Mouse (Mus musculus) heart, postnatal 25 days (tissue): ENCODE measurements around the gene Polm. TPM values are rescaled to one million over a fixed set of nuclear protein-coding genes. Genes with fewer than 3 reads are reported as not detected.

ENCODE experiments used
- DNase-seq: peaks from one replicate; pipeline ENCODE4 v3.0.0; 2022; ENCODE audit warnings: low spot score
- intact Hi-C: fragments of 180-260 bp; cut with DNase I; formaldehyde crosslinking; loops from one replicate; pipeline ENCODE4 v1.15.1; 2025
- total RNA-seq, 2 experiments: library from RNA; stranded (reverse); gene quantifications; 2 replicates each; pipeline ENCODE4 v1.2.3; 2021

Gene Polm
- total RNA-seq = 1 to 10 TPM; 3.0 to 3.6 TPM

DNA sequence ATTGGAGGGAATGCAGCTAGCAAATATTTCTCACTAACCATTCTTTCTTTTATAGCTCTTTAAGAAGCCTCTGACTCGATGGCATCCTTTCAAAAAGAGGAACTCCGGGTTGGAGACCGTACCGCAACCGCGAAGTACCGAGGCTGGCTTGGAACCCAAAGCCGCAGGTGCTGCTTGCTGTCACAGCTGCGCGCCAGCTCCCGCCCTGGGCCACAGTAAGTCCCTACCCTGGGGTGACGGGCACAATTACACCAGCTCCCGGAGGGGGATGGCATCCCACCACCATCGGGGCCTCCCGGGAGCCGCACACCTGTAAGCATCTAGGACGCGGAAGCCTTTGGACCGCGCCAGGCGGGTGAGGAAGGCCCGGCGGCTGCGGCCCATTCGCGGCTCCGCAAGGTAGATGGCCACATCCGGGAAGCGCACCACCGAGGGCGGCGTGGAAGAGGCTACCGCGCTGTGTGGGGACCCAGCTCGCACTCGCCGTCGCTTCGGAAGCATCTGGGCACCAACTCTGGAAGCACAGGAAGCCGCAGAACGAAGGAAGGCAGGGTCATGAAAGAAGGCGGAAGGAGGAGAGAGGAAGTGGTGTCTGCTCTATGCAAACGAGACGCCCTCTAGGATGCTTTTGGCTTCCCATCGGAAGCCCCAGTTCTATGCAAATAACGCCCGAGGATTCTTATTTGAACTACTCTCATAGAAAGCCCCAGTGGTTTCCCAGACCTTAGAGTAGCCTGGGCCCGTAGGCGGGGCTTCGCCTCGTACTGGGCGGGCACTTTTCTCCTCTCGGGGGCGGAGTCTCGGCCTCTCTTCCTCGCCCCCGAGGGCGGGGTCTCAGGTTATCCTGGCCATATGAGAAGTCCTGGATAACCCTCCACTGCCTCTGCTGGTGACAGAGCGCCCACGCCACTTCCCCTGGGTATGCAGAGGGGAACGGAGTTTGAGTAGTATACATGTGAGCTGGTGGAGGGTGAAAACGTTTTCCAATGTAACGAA is at the start of gene Polm:
TSS of gene Polm (minus strand) at position 766 of the 996 bp plus-strand sequence.
- intact Hi-C loops = loop anchor here (2.0 to 5.0 kb wide), 3 partner anchors 40 to 50 kb away; partner anchors contain the start of genes Dbnl and Pold2
- peak; percentile 87 for DNase-seq

DNA sequence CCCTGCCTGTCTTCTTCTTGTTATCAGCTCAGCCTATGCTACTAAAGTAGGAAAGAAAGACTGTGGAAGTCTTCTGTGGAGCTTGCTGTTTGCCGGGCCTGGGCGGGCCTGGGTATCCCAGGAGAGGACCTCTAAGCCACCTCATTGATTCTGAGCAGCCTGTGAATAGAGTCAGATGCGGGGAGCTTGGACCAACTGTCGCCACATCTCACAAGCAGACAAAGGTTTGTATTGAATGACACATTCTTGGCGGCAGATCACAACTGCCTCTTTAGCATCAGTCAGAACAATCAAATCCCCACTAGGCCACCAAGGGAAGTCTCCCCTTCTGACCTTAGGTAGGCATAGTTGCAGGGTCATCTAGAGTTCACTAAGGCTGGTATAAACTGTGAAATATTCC is 49.4 kb upstream of the Polm start:
- intact Hi-C loops = loop anchor here (2.0 to 5.0 kb wide), 4 partner anchors 50 to 400 kb away; partner anchors contain the start of genes Dbnl and Mrps24
- no peak for DNase-seq

- no peak for DNase-seq
- intact Hi-C loops = loop anchor here (2.0 to 5.0 kb wide), 4 partner anchors 49 to 399 kb away; partner anchors contain the start of genes Dbnl and Mrps24
Measured at GRCm38 (mm10) chr11:5886187-5886586, 48.4 kb upstream of the Polm start.

DNA sequence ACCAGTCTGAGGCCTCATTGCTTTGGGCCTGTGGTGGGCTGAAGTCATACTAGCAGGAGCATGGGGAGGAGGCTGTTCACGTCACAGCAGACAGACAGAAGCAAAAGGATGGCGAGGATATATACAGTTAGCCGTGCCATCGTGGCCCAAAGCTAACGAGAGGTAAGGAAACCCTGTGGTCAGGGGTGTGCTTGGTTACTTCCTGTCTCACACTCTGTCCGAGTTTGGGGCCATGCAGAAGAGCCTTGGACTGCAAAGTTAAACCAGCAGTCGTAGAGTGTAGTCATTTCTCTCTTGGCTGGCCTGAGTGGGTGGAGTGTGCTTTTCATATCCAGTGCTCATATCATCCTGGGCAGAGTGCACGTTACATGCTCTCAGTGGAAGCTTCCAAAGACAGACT is 44.7 kb upstream of the Polm start:
- intact Hi-C loops = loop anchor here (5.0 kb wide), 1 partner anchor 70 kb away; the partner anchor contains the start of gene Gck
- DNase-seq = no peak

GRCm38 (mm10) chr11:5879905-5880304 is 42.1 kb upstream of the Polm start:
- no peak for DNase-seq
- intact Hi-C loops = loop anchor here (5.0 kb wide), 2 partner anchors 43 to 72 kb away; partner anchors contain the start of genes Gck and Polm

DNA sequence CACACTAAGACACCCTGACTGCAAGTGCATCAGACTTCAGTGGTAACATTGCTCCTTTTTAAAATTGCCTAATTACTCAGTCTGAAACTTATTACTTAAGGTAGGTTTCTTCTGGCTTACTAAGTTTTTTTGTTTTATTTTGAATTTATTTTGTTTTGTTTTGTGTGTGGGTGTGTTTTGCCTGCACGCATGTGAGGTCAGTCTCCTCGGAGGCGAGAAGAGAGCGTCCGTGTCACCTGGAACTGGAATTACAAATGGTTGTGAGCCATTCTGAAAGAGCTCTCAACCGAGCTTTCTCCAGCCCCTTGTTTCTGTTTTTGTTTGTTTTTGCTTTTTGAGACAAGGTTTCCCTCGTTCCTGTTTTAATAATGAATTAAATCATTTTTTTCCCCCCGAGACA is 40.8 kb upstream of the Polm start:
- intact Hi-C loops = loop anchor here (5.0 kb wide), 1 partner anchor 41 kb away; the partner anchor contains the start of gene Polm
- DNase-seq = no peak

DNA sequence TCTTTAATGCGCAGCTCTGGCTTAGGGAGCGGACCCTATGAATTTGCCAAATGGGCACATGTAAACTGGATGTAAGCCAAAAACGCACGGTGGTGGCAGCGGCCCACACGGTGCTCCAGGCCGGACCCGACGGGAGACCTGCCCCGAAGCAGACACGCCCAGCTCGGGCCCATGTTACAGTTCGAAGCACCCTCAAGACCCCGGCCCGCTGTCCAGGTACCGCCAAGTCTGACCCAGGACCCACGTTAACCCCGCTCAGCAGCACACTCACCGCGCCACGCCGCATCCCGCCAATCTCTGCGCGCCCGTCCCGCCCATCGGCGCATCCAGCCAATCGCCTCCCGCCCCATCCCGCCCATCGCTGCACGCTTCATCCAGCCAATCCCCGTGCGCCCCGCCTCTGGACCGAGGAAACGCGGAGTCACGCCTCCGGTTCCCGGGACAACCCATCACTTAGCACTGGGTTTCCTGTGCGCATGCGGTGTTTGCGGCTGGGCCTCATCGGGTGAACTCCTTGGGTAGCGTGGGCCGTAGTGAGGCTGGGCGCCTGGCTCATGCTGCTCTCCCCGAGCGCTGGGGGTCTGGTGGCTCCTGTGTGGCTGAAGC is 40.2 kb upstream of the Polm start, which contains the start of gene Pold2:
TSS of gene Pold2 (minus strand) at position 372 of the 606 bp plus-strand sequence.
- intact Hi-C loops = loop anchor here (5.0 kb wide), 1 partner anchor 41 kb away; the partner anchor contains the start of gene Polm

DNA sequence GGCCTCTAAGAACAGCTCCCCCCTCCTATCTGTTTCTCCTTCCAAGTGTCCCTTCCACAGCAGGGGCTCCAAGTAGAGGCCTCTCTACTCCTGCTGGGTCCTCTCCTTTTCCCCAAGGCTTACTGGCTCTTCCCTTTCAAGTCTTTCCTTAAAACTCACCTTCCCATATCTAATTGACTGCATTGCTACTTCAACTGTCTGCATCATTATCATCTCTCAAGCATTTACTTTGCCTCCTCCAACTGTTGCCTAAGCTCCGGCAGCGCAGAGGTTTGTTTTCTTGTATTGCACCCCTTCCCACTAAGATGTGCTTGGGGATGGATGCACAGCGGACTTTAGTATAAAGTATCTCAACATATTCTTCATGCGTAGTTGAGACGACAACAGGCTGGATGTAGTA is 39.6 kb upstream of the Polm start:
- intact Hi-C loops = loop anchor here (5.0 kb wide), 1 partner anchor 40 kb away; the partner anchor contains the start of gene Polm
- no peak for DNase-seq

More for the DNA sequence above, 40.2 kb upstream of the Polm start, which contains the start of gene Pold2:
- peak; percentile 97 for DNase-seq

- intact Hi-C loops = no loop called here
- no peak for DNase-seq
Measured at GRCm38 (mm10) chr11:5873192-5873591, 35.4 kb upstream of the Polm start.

GRCm38 (mm10) chr11:5872707-5873106 is 34.9 kb upstream of the Polm start:
- no peak for DNase-seq
- intact Hi-C loops = no loop called here

- no peak for DNase-seq
- intact Hi-C loops = no loop called here
Measured at GRCm38 (mm10) chr11:5870069-5870468, 32.3 kb upstream of the Polm start.

DNA sequence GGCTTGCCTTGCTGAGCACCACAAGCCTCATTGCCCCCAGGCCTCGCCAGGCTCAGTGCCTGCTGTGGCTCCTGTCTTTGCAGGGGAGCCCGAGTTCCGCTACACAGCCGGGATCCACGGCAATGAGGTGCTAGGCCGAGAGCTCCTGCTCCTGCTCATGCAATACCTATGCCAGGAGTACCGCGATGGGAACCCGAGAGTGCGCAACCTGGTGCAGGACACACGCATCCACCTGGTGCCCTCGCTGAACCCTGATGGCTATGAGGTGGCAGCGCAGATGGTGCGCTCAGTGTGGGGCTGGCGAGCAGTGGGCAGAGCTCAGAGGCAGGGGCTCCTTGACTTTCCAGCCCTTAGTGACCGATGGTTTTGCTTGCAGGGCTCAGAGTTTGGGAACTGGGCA is 31.5 kb upstream of the Polm start:
- no peak for DNase-seq
- intact Hi-C loops = no loop called here

- no peak for DNase-seq
- intact Hi-C loops = no loop called here
Measured at GRCm38 (mm10) chr11:5868324-5868723, 30.5 kb upstream of the Polm start.

GRCm38 (mm10) chr11:5867196-5867595 is 29.4 kb upstream of the Polm start:
- intact Hi-C loops = no loop called here
- no peak for DNase-seq

DNA sequence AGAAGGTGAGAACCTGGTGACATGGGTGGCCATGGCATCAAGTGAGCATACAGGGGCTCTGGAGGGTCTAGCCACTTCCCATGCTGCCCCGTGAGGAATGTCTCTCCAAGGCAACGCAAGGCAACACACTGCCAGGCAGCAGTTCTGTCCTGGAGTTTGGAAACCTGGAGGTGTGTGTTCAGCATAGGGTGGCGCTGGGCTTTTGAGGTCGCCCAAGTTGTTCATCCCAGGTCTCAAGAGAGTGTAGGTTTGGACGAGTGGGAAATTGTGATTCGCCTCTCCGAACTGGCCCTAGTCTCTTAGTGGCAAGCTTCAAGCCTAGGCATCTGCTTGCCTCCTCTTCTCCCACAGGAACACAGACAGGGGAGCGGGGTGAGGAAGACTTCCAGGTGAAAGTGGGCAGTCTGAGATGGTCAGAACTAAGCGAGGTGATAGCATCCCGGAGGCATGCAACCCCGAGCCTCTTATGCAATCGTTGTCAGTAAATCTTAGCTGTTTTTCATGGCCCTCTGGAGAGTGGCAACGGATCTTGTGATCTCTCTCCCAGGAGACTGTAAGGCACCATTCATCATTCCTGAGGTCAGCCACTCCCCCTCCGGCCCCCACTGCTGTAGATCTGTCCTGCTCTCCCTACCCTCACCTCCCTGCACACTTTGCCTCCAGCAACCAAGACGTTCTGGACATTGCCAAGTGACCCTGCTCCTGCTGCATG is 24.7 kb upstream of the Polm start:
- intact Hi-C loops = no loop called here
- DNase-seq = no peak

DNA sequence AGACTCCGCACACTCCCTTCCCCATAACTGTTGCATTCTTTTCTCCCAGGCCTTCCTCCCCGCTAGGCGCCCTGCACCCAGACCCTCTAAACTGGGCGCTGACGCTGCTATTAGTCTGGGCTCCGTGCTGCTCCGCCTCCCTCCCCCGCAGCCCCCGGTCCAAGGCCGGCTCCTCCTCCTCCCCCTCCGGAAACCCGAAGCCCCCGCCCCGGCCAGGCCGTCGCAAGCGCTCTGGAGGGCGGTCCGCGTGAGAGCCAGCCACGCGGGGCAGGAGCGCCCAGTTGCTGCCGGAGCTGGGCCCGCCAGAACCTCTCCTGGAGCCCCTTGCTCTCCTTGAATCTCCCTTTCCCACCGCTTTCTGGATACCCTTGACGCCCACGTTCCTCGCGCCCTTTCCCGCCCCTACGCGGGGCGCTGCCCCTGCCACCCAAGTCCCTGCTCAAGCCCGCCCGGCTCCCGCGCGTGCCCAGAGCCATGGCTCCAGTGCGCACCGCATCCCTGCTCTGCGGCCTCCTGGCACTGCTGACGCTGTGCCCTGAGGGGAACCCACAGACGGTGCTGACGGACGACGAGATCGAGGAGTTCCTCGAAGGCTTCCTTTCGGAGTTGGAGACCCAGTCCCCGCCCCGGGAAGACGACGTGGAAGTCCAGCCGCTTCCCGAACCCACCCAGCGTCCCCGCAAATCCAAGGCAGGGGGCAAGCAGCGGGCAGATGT is 24.0 kb upstream of the Polm start, which contains the start of gene Aebp1:
TSS of gene Aebp1 (plus strand) at position 270 of the 716 bp plus-strand sequence.
- DNase-seq = peak; percentile 55
- intact Hi-C loops = no loop called here

GRCm38 (mm10) chr11:5860639-5861038 is 22.8 kb upstream of the Polm start:
- DNase-seq = no peak
- intact Hi-C loops = no loop called here

DNA sequence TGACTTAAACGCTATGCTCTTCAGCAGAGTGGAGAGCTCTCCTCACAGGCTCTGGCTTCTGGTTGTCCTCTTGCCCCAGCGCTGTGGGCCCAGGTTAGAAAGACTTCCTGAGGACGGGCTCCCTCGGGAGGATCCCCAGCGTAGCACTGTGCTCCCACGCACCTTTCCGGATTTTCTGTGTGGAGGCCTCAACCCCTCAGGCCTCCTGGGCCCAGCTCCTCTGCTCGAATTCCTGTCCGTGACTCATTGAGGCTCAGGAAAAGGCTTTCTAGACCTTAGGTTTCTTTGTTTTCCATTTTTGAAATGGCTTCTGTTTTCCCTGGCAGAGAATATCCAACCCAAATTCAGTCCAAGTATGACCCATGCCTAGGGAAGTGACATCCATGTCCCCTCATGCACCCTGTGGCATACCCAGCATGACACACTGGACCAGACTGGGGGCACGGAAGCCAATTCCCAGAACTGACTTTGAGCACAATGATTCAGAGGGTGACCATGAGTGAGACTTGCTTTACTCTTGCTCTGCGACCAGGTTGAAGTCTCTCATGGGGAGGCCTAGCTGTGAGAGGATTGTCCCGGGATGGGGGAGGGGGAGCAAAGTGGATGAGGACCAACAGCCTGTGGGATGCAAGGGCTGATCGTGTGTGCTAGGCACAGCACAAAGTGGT is 22.2 kb upstream of the Polm start:
- intact Hi-C loops = no loop called here
- no peak for DNase-seq
